Mouse (Mus musculus): ENCODE results near the gene Peli2. TPM values are rescaled to one million over a fixed set of nuclear protein-coding genes. Genes with fewer than 3 reads are reported as not detected.

Peli2 gene
- polyA plus RNA-seq, 1 experiment: 9.0 TPM

- H3K4me1 ChIP-seq (ENCODE audit: control insufficient read depth, insufficient read depth, low read length): peaks cover 10% of the 10 kb centered on the region
- H3K4me3 ChIP-seq (ENCODE audit: insufficient read depth, low read length): no peak overlapping the region
- no peak overlapping the region for H3K27ac ChIP-seq (ENCODE audit: insufficient read depth, low read length)
- TF ChIP-seq POLR2A (IDR thresholded peaks at IDR 0.05; ENCODE audit: low read depth, low read length): no peak
- TF ChIP-seq CTCF (IDR thresholded peaks at IDR 0.05; ENCODE audit: borderline replicate concordance, insufficient read depth, low read length): no peak
Measured at GRCm38 (mm10) chr14:48205044-48205443, 84.4 kb downstream of the Peli2 start.

- TF ChIP-seq POLR2A (IDR thresholded peaks at IDR 0.05; ENCODE audit: low read depth, low read length) (no peak), CTCF (IDR thresholded peaks at IDR 0.05; ENCODE audit: borderline replicate concordance, insufficient read depth, low read length) (no peak)
- no peak overlapping the region for H3K27ac ChIP-seq (ENCODE audit: insufficient read depth, low read length)
- peaks cover 10% of the 10 kb centered on the region for H3K4me1 ChIP-seq (ENCODE audit: control insufficient read depth, insufficient read depth, low read length)
- H3K4me3 ChIP-seq (ENCODE audit: insufficient read depth, low read length): no peak overlapping the region
Measured at GRCm38 (mm10) chr14:48205635-48206034, 85.0 kb downstream of the Peli2 start.

- no peak overlapping the region for H3K4me3 ChIP-seq (ENCODE audit: insufficient read depth, low read length)
- TF ChIP-seq POLR2A (IDR thresholded peaks at IDR 0.05; ENCODE audit: low read depth, low read length) (no peak), CTCF (IDR thresholded peaks at IDR 0.05; ENCODE audit: borderline replicate concordance, insufficient read depth, low read length) (no peak)
- H3K4me1 ChIP-seq (ENCODE audit: control insufficient read depth, insufficient read depth, low read length): peaks cover 12% of the 10 kb centered on the region
- no peak overlapping the region for H3K27ac ChIP-seq (ENCODE audit: insufficient read depth, low read length)
Measured at GRCm38 (mm10) chr14:48207119-48207518, 86.5 kb downstream of the Peli2 start.

- no peak overlapping the region for H3K27ac ChIP-seq (ENCODE audit: insufficient read depth, low read length)
- TF ChIP-seq POLR2A (IDR thresholded peaks at IDR 0.05; ENCODE audit: low read depth, low read length) (no peak), CTCF (IDR thresholded peaks at IDR 0.05; ENCODE audit: borderline replicate concordance, insufficient read depth, low read length) (no peak)
- H3K4me1 ChIP-seq (ENCODE audit: control insufficient read depth, insufficient read depth, low read length): peaks cover 10% of the 10 kb centered on the region
Measured at GRCm38 (mm10) chr14:48207746-48208640, 87.4 kb downstream of the Peli2 start.

GRCm38 (mm10) chr14:48209436-48209835, 88.8 kb downstream of the Peli2 start:
- TF ChIP-seq POLR2A (IDR thresholded peaks at IDR 0.05; ENCODE audit: low read depth, low read length): no peak
- no peak for TF ChIP-seq CTCF (IDR thresholded peaks at IDR 0.05; ENCODE audit: borderline replicate concordance, insufficient read depth, low read length)
- Histone ChIP-seq H3K4me3 (ENCODE audit: insufficient read depth, low read length) (no peak overlapping the region), H3K4me1 (ENCODE audit: control insufficient read depth, insufficient read depth, low read length) (peaks cover 13% of the 10 kb centered on the region), H3K27ac (ENCODE audit: insufficient read depth, low read length) (no peak overlapping the region)

More at GRCm38 (mm10) chr14:48207746-48208640, 87.4 kb downstream of the Peli2 start:
- H3K4me3 ChIP-seq (ENCODE audit: insufficient read depth, low read length): no peak overlapping the region

- TF ChIP-seq POLR2A (IDR thresholded peaks at IDR 0.05; ENCODE audit: low read depth, low read length) (no peak), CTCF (IDR thresholded peaks at IDR 0.05; ENCODE audit: borderline replicate concordance, insufficient read depth, low read length) (no peak)
- Histone ChIP-seq H3K4me1 (ENCODE audit: control insufficient read depth, insufficient read depth, low read length) (peaks cover 13% of the 10 kb centered on the region), H3K27ac (ENCODE audit: insufficient read depth, low read length) (no peak overlapping the region), H3K4me3 (ENCODE audit: insufficient read depth, low read length) (no peak overlapping the region)
Measured at GRCm38 (mm10) chr14:48210089-48210488, 89.5 kb downstream of the Peli2 start.

- TF ChIP-seq CTCF (IDR thresholded peaks at IDR 0.05; ENCODE audit: borderline replicate concordance, insufficient read depth, low read length): no peak
- no peak for TF ChIP-seq POLR2A (IDR thresholded peaks at IDR 0.05; ENCODE audit: low read depth, low read length)
- Histone ChIP-seq H3K4me1 (ENCODE audit: control insufficient read depth, insufficient read depth, low read length) (peaks cover 13% of the 10 kb centered on the region), H3K4me3 (ENCODE audit: insufficient read depth, low read length) (no peak overlapping the region), H3K27ac (ENCODE audit: insufficient read depth, low read length) (no peak overlapping the region)
Measured at GRCm38 (mm10) chr14:48211526-48211925, 90.9 kb downstream of the Peli2 start.

- Histone ChIP-seq H3K4me3 (ENCODE audit: insufficient read depth, low read length) (no peak overlapping the region), H3K4me1 (ENCODE audit: control insufficient read depth, insufficient read depth, low read length) (peaks cover 8% of the 10 kb centered on the region), H3K27ac (ENCODE audit: insufficient read depth, low read length) (peak overlapping the region; percentile 32; the same call in 1 of the 2 replicates)
- TF ChIP-seq POLR2A (IDR thresholded peaks at IDR 0.05; ENCODE audit: low read depth, low read length) (no peak), CTCF (IDR thresholded peaks at IDR 0.05; ENCODE audit: borderline replicate concordance, insufficient read depth, low read length) (no peak)
Measured at GRCm38 (mm10) chr14:48212839-48213238, 92.2 kb downstream of the Peli2 start.

GRCm38 (mm10) chr14:48213593-48213992, 93.0 kb downstream of the Peli2 start:
- TF ChIP-seq CTCF (IDR thresholded peaks at IDR 0.05; ENCODE audit: borderline replicate concordance, insufficient read depth, low read length) (no peak), POLR2A (IDR thresholded peaks at IDR 0.05; ENCODE audit: low read depth, low read length) (no peak)
- Histone ChIP-seq H3K27ac (ENCODE audit: insufficient read depth, low read length) (no peak overlapping the region), H3K4me3 (ENCODE audit: insufficient read depth, low read length) (no peak overlapping the region), H3K4me1 (ENCODE audit: control insufficient read depth, insufficient read depth, low read length) (peaks cover 8% of the 10 kb centered on the region; the same call in 1 of the 2 replicates)

- TF ChIP-seq CTCF (IDR thresholded peaks at IDR 0.05; ENCODE audit: borderline replicate concordance, insufficient read depth, low read length): no peak
- TF ChIP-seq POLR2A (IDR thresholded peaks at IDR 0.05; ENCODE audit: low read depth, low read length): no peak
- no peak overlapping the region for H3K4me3 ChIP-seq (ENCODE audit: insufficient read depth, low read length)
- peaks cover 6% of the 10 kb centered on the region for H3K4me1 ChIP-seq (ENCODE audit: control insufficient read depth, insufficient read depth, low read length)
- H3K27ac ChIP-seq (ENCODE audit: insufficient read depth, low read length): no peak overlapping the region
Measured at GRCm38 (mm10) chr14:48222051-48222450, 101.4 kb downstream of the Peli2 start.
